Mouse (Mus musculus) frontal cortex, adult (tissue): ENCODE data around the gene Il27ra.
"Not testable (repeated sequence)": the region's sequence is repeated elsewhere in the genome, so short reads cannot be mapped to it uniquely, and the experiment has no call there.

ENCODE experiments used
- ATAC-seq: cut with Nextera tagmentation; 2 replicates; pipeline ENCODE4 v1.9.2; 2017; ENCODE audit warnings: mild to moderate bottlenecking, moderate library complexity, mixed read lengths; ENCODE audit not compliant: low TSS enrichment

Gene Il27ra

DNA sequence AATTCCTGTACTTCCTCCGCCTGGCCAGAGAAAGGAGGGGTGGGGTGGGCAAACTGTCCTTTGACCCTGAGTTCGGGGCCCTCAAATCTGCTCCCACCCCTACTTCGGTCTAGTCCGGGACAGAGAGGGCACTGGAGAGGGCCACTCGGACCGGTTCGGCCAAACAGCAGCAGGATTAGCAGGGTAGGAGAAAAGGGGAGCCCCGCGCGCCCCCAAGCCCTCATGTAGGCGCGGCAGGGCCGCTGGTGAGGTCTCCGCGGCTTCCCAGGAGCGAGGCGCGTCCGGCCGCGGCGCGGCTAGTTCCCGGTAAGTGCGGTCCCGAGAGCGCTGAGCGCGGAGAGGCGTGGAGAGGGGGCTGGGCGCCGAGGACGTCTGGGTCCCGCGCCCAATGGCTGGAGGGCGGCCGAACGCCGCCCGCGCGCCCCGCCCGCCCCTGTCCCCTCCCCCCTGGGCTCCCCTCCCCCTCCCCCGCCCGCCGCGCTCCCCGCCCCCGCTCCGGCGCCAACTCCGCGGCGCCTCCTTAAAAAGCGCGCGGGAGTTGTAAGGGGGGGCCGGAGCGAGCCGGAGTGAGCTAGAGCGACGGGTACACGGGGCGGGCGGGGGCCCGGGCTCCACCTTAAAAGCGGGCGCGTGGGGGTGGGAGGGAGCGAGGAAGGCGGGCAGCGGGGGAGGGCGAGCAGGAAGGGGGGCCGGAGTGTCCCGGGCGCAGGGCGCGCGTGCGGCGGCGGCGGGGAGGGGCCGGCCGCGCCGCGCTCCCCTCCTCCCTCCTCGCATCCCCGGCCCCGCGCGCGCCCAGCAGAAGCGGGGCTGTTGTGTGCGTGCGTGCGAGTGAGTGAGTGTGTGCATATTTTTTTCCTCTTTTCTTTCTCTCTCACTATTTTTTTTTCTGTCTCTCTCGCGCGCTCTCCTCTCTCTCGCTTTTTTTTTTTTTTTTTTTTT, 45.6 kb downstream of the Il27ra start:
- peak; percentile 34 for ATAC-seq

DNA sequence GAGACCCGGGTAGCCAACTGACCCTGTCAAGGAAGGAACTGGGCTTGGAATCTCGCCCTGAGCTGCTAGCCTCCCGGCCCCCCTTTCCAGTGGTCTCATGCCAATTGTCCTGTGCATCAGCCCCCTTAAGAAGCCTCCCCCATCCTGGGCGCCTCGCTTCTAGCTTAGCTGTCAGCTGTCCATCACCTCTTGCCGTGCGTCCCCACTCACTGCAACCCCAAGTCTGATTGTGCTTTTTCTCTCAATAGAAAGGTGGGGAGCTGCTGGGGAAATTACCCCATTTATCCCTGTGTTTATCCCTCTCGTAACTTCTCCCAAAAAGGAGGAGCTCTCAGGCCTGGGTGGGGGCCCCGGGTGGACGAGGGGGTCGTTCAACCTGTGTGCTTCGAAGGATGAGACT, 46.4 kb downstream of the Il27ra start:
- ATAC-seq: no peak

DNA sequence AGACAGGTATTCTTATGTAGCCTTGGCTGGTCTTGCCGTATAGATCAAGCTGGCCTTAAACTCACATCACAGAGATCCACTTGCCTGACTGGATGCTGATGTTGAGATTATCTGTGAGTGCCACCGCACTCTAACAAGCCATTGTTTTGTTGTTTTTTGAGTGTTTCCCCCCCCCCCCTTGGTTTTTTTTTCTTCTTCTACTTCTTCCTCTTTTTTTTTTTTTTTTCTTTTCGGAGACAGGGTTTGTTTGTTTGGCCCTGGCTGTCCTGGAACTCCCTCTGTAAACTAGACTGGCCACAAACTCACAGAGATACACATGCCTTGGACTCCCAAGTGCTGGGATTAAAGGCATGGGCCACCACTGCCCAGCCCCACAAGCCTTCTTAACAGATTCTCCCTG, 48.4 kb downstream of the Il27ra start:
- no peak for ATAC-seq

DNA sequence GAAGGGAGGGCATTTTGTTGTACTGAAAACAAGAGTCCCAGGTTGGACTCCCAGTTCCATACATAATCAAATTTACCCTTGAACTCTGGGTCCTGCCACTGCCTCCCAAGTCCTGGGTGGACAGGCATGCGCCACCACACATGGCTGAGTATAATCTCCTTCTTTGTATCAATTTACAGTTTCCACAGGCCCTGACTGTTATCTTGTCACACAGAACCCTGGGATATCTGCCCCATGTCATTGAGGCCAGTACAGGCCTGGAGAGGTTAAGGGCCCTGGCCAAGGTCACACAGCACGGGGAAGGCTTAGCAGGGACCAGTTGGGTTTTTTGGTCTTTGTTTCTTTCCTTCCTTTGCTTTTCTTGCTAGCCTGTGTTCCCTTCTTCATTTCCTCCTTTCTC, 49.9 kb downstream of the Il27ra start:
- no peak for ATAC-seq

DNA sequence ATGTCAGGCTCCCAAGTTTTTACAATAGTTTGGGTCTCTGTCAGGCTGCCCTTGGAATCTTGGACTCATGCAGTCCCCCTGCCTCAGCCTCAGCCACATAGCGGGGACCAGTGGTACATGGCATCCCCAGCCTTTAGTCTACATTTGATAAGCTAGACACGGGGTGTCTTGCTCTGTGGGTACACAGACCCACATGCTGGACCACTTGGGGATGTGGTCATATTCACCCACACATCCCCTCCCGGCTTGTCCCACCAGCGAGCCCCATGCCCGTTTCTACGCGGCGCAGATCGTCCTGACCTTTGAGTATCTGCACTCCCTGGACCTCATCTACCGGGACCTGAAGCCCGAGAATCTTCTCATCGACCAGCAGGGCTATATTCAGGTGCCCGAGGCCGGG, 52.2 kb downstream of the Il27ra start:
- no peak for ATAC-seq

DNA sequence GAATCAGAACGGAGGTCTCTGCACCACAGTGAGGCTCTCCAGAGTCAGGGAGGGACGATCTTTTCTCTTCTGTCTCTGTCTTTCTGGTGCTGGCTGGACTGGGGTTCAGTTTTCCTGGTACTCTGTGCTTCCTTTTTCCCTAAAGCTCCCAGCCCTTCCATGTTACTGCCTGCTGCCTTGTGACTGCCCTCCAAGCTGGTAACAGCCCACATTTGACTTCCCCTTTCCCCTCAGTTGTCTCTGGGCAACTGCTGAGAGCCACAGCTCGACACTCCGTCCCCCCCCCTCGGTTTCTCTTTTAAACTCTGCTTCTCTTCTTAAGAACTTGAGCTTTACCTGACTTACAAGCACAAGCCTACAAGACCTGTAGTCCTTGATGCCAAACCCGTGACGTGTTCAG, 53.1 kb downstream of the Il27ra start:
- no peak for ATAC-seq

DNA sequence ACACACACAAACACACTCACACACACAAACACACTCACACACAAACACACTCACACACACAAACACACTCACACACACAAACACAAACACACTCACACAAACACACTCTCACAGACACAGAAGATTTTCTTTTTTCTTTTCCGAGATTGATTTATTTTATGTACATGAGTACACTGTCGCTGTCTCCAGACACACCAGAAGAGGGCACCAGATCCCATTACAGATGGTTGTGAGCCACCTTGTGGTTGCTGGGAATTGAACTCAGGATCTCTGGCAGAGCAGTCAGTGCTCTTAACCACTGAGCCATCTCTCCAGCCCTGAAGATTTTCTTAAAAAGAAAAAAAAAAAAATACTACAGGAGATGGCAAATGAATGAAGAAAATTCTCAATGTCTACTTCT, 59.2 kb downstream of the Il27ra start:
- ATAC-seq: not testable (repeated sequence)

DNA sequence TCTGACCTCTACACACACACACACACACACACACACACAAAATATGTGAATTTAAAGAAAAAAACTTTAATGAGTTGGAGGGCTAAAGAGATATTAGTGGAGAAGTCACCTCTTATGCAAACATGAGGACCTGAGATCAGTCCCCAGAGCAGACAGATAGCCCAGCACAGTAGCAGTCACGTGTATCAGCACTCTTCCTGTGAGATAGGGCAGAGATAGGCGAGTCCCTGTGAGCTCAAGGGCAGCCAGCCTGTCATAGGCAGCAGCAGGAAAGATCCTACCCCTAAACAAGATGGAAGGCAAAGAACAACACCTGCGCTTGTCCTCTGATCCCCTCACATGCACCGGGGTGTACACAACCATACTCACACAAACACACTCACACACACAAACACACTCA, 59.9 kb downstream of the Il27ra start:
- ATAC-seq: no peak

DNA sequence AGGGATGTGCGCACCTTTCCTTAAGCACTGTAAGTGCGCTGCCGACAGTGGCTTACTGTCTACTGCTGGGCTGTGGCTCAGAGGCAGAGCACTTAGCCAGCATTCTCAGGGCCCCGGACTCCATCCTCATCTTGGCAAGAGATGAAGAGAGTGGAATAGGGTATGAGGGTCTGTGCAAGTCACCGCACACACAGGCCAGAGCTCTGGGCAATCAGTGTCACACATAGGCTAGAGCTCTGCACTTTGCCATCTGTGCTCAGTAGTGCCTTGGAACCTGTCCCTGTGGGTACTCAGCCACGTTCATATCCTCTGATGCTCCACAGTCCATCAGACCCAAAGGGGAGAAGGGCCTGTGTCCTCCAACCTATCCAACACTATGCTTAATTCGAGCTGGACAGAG, 60.9 kb downstream of the Il27ra start:
- ATAC-seq: no peak

DNA sequence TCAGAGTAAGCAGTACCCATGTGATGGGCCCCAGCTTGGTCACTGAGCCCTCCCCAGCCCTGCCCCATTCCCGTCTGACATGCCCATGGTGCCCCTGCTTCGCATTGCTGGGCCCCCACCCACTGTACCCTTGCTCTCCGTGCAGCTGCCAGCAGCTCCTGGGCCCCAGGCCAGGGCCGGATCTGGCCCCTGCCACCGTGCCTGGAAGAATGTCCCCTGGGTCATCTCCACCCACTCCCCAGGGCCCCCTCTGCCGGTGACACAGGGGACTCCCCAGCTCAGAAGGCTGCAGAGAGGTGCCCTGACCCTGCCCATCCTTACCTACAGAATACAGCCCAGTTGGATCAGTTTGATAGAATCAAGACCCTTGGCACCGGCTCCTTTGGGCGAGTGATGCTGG, 61.5 kb downstream of the Il27ra start:
- ATAC-seq: no peak
